Mouse (Mus musculus): ENCODE measurements around the gene Surf4.

Surf4 gene

GRCm38 (mm10) chr2:26927745-26928476, 5.8 kb downstream of the Surf4 start:
- DNase-seq, result no peak

GRCm38 (mm10) chr2:26921784-26922183, 11.9 kb downstream of the Surf4 start:
- no peak for DNase-seq

DNA sequence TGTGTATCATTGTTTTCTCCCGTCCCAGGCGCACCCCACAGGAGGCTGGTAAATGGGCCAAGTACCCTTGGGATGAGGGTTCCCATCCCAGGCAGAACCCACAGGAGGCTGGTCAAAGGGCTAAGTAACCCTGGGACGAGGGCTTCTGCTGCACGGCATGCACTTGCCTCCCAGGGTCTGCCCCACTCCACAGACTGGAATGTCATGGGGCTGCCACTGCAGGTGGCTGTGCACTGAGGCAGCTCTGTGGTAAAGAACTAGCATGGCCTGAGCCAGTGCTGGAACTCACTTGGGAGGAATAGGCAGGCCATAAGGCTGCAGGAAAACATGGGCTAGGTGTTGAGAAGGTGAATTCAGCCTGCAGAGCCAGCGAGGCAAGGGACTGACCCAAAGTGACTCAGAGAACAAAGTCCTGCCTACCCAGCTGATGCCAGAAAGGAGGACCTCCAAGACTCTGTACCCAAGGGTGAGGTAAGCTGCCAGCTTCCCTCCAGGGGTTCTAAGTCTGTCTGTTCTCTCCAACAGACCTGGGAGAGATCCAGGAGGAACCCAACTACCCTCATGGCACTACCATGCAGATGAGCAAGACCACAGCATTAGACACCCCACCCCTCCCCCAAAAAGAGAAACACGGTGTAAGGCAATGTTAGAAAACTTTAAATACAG, 13.4 kb downstream of the Surf4 start:
- no peak for DNase-seq

DNA sequence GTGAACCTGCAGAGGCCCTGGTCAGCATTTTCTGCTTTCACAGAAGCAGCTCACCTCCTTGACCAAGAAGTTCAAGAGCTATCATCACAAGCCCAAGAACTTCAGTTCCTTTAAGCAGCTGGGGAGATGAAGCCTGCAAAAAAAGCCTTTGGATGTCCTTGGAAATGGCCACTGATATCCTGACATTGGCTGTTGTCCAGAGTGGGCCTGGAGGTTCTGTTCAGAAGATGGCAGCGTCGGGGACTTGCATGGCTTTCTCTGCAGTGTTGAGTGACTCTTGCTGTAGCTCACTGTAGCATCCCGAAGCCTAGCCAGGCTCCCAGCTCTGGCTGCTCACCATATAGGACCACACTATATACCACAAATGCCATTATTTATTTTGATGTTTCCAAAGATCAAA, 14.0 kb downstream of the Surf4 start:
- no peak for DNase-seq

DNA sequence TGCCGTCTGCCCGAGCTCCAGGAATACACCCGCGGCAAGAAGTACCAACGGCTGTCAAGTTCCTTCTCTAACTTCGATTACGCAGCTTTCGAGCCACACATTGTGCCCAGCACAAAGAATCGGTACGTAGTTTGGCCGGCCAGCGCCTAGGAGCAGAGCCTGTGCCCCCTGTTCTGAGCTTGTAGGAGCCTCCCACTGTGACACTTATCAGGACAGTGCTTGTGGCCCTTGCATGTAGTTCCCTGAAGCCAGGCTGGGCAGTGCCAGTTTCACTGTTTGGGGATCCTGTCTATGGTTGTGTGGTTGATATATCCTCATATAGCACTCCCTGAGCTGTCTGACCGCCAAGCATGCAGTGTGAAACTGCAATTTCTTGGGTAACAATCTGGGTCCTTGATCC, 17.0 kb downstream of the Surf4 start:
- no peak for DNase-seq

- DNase-seq, result peak; percentile 74
These were observed 17.6 kb downstream of the Surf4 start, which contains the start of the genes Surf2 and Surf1 for GRCm38 (mm10) chr2:26915927-26916728. Surf2 (plus strand) TSS chr2:26916367. Surf1 (minus strand) TSS chr2:26916530.

DNA sequence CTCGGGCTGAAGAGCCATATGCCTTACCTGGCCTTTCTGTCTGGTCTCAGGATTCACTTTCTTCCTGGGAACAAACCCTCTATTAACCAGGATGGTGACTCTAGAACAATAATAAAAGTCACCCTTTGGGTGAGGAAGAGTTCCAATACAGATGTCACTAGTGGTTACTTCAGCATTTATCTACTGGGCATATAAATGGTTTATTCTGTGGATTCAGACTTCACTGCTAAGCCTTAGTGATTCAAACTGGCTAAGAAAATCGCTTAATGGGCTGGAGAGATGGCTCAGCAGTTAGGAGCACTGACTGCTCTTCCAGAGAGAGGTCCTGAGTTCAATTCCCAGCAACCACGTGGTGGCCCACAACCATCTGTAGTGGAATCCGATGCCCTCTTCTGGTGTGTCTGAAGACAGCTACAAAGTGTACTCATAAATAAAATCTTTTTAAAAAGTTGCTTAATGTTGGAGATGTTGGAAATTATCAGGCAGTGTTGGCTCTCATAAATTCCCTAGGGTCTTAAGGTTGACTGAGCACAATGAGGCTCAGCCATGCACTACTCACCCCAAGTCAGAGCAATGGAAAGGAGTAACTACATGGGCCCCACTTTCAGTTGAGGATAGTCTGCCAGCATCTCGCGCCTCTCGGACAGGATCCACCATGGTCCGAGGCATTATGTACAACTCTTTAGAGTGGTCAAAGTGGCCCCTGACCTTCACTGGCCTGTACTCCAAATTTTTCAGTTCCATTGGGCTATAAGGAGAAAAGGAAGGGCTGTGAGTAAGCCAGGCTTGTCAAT, 19.4 kb downstream of the Surf4 start:
- no peak for DNase-seq

DNA sequence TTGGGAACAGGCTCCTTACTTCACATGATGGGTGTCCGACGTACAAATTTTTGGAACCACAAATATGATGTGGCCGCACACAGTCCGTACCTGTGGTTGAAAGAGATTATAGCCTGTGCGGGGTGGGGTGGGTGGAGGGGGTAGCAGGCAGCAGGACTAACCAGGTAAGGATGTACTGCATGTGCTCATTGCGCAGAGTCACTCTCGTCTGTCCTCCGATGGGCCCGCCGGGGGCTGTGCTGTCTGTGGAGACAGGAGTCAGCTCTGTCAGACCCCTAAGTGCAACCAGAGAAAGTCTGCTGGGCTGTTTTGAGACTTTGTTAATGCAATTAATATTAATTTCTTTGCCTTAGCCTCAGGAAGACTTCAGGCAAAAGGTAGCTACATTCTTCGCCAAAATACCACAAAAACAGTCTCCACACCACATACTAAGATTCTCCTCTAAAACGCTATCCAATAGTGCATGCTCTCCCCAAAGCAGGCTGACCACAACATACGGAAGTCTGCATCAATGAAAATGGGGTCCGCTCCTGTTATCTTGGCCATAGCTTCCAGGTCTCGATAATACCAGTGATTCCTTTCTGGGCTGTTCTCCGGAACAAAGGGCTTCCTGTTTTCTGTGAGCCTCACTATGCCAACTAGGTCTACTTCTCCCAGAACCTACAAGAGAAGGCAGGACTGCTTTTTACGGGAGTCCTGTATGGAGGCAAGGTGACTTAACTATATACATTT, 20.1 kb downstream of the Surf4 start:
- no peak for DNase-seq

DNA sequence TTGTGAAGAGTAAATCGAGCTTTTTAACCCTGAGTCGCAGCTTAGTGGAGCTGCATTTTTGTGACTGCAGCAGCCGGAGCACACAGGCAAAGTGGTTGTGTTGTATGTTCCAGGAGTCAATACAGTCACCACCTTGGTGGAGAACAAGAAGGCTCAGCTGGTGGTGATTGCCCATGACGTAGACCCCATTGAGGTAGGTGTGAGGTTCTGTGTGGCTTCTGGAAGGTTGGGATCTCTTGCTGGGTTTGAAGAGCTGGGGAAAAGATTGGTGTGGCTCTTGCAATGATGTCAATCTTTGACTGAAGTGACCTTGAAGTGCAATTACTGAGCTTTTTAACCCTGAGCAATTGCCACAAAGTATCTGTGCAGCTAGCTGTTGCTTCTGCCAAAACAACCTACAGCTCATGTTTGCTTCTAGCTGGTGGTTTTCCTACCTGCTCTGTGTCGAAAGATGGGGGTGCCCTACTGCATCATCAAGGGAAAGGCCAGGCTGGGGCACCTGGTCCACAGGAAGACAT, 21.4 kb downstream of the Surf4 start:
- no peak for DNase-seq

DNA sequence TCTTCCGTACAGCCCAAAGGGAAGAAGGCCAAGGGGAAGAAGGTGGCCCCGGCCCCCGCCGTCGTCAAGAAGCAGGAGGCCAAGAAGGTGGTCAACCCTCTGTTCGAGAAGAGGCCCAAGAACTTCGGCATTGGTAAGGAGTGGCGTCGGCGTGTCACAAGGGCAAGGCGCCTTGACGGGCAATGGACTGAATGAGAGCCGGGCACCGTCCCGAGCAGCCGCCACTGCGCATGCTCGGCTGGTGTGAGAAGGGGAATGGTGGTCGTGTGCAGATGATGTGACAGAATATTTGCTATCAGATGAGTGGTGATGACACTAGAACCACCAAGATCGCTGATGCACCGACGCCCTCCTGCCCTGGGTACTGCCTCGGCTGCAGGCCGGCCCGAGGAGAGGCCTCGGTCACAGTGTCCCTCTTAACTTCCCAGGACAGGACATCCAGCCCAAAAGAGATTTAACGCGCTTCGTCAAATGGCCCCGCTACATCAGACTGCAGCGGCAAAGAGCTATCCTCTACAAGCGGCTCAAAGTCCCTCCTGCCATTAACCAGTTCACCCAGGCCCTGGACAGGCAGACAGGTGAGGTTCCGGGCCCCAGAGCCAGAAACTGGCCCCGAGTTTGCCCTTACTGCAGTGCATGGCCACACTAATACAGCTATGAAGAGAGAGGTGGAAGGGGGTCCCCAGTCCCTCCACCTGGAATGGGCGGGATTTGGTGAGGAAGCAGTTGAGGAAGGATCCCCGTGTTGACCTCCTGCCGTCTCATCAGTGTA, 22.5 kb downstream of the Surf4 start:
- peak; percentile 55 for DNase-seq

- DNase-seq, result peak; percentile 100
These were observed 23.4 kb downstream of the Surf4 start, which contains the start of the genes Med22 and Rpl7a for GRCm38 (mm10) chr2:26910124-26910993. Med22 (minus strand) TSS chr2:26910677. Rpl7a (plus strand) TSS chr2:26910764.

- no peak for DNase-seq
These were observed 24.3 kb downstream of the Surf4 start for GRCm38 (mm10) chr2:26909387-26909784.

GRCm38 (mm10) chr2:26908710-26909386, 24.9 kb downstream of the Surf4 start:
- no peak for DNase-seq

- DNase-seq, result peak; percentile 60
These were observed 26.6 kb downstream of the Surf4 start for GRCm38 (mm10) chr2:26907109-26907508.

GRCm38 (mm10) chr2:26906431-26906830, 27.3 kb downstream of the Surf4 start:
- DNase-seq, result no peak

DNA sequence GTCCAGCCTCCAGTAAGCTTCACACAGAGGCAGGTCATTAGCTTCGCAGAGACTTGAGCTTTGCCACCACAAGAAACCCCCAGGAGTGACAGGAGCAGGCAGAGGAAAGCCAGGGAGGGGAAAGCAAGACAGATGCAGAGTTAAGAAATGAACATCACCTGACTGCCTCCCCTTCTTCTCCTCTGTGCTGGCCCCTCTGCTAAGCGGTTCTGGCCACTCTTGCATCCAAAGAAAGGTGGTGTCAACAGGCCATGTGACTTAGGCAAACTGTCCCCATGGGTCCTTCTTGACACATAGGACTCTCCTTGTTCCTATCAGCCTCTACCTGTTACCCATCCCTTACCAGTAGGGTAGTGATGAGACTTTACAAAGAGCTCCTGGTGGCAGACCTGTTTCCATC, 27.8 kb downstream of the Surf4 start:
- no peak for DNase-seq

DNA sequence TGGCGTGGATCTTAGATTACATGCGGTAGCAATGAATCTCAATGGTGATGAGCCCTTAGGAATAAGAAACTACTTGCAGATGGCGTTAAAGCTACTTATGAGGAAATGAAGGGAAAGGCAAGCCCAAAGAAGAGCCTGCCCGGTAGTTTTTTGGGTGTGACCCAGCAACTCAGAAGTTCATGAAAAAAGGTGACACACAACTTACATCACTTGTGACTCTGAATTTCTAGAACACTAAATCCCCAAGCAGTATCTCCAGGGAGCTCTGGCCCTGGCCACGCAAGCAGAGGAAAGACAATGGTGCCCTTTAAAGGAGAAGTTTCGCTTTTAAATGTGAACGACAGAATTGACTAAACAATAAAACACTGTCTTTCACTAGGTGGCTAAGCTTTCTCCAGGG, 30.4 kb downstream of the Surf4 start:
- DNase-seq, result no peak

DNA sequence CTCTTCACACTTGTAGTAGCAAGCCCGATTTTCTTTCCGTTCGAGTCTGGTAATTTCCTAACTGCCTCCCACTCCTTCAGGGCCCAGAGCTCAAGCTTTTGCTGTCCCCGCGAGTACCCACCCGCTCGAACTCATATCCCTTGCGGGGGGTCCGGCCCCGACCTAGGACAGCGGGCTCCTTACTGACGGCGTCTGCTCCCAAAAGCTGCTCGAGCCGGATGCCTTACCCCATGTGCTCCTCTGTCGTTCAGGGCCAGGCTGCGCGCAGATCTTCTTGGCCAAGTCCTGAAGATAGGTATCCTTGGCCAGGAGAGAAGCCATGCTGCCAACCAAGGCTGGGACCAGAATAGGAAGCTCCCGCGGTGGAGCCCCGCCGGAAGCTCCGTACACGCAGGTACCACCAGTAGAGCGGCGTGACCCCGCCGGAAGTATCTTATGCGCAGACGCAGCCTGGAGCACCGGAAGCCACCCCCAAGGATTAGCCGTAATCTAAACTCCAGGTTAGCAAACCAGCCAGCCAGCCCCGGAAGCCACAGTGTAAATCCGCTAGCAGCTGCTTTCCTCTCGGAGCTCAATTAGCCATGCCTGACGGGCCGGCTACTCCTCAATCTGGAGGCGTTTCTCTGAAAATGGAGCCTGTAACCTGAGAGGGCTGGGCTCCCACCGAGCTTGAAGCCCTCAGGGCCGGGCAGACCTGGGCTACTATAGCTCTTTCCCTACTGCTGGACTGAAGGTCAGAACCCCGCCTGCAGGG, 31.1 kb downstream of the Surf4 start, which contains the start of gene Surf6:
Gene Surf6, minus strand, starts transcription at position 413 of the 754 bp plus-strand sequence.
- DNase-seq, result peak; percentile 93
